ENCODE assay signal across 8 mouse cellular contexts in genomic region chr1:191821326-191822091, GRCm38 (mm10). TPM values are rescaled to one million over a fixed set of nuclear protein-coding genes. Genes with fewer than 3 reads are reported as not detected.
DNase-seq lines count a peak whose midpoint lies in the region; ATAC-seq and TF ChIP-seq lines count a peak whose summit lies in the region.

Gene Nek2, plus strand, starts transcription at chr1:191821444.

- 0 out of 2 replicates have a peak, but pooled peaks cover 3% of the 10 kb centered on the region for H3K4me1 ChIP-seq in embryonic facial prominence, embryonic 14.5 days (ENCODE audit: control insufficient read depth, insufficient read depth, low read length)
- H3K4me1 ChIP-seq in limb, embryonic 14.5 days (ENCODE audit: control insufficient read depth, insufficient read depth, low read length): peaks cover 5% of the 10 kb centered on the region; the same call in 1 of the 2 replicates
- H3K4me1 ChIP-seq in midbrain, postnatal 0 days (ENCODE audit: insufficient read depth, low read length): no peaks in the 10 kb centered on the region

- DNase-seq in 3T3-L1 (ENCODE audit: low read depth, low spot score): peak; percentile 100
- DNase-seq in adrenal gland, postnatal 4 days (ENCODE audit: low spot score in 2 of 2): peak; percentile 95 to 96
- DNase-seq in embryonic facial prominence, embryonic 14.5 days (ENCODE audit: low spot score): peak; percentile 99
- peak; percentile 95 for DNase-seq in heart, adult 8-10 months (ENCODE audit: low spot score)
- peak; percentile 98 for DNase-seq in kidney, adult 9 months
- DNase-seq in limb, embryonic 14.5 days (ENCODE audit: low spot score): peak; percentile 99
- peak; percentile 99 for DNase-seq in midbrain, postnatal 0 days (ENCODE audit: low spot score)
- peak; percentile 90 to 93 for DNase-seq in spleen, postnatal 14 days (ENCODE audit: low spot score in 2 of 2)

- peak; percentile 57; the same call in 1 of the 2 replicates for TF ChIP-seq POLR2A in limb, embryonic 14.5 days (IDR thresholded peaks at IDR 0.05; ENCODE audit: borderline replicate concordance, extremely low read depth, insufficient read depth, insufficient read length)

- no peak for TF ChIP-seq CTCF in midbrain, postnatal 0 days (IDR thresholded peaks at IDR 0.05)

- peaks cover 34% of the 10 kb centered on the region for H3K36me3 ChIP-seq in embryonic facial prominence, embryonic 14.5 days (ENCODE audit: control insufficient read depth, insufficient read depth, low read length)
- H3K36me3 ChIP-seq in limb, embryonic 14.5 days (ENCODE audit: control insufficient read depth, insufficient read depth, low read length): peaks cover 26% of the 10 kb centered on the region
- H3K36me3 ChIP-seq in midbrain, postnatal 0 days (ENCODE audit: insufficient read depth, low read length): no peaks in the 10 kb centered on the region

- H3K27me3 ChIP-seq in embryonic facial prominence, embryonic 14.5 days (replicated peaks; ENCODE audit: control insufficient read depth, insufficient read depth, low read length): no peaks in the 10 kb centered on the region
- no peaks in the 10 kb centered on the region for H3K27me3 ChIP-seq in limb, embryonic 14.5 days (ENCODE audit: control insufficient read depth, insufficient read depth, low read length)
- no peaks in the 10 kb centered on the region for H3K27me3 ChIP-seq in midbrain, postnatal 0 days (ENCODE audit: insufficient read depth, low read length)

- H3K9me3 ChIP-seq in embryonic facial prominence, embryonic 14.5 days (ENCODE audit: control insufficient read depth, low read length): no peaks in the 10 kb centered on the region
- H3K9me3 ChIP-seq in limb, embryonic 14.5 days (ENCODE audit: control insufficient read depth, low read length): no peaks in the 10 kb centered on the region
- no peaks in the 10 kb centered on the region for H3K9me3 ChIP-seq in midbrain, postnatal 0 days (ENCODE audit: low read length)

- peak within 1 kb of the TSS; percentile 80 for H3K9ac ChIP-seq in embryonic facial prominence, embryonic 14.5 days (ENCODE audit: low read depth, low read length)
- peak within 1 kb of the TSS; percentile 68 for H3K9ac ChIP-seq in limb, embryonic 14.5 days (ENCODE audit: low read depth, low read length, severe bottlenecking)
- H3K9ac ChIP-seq in midbrain, postnatal 0 days (replicated peaks; ENCODE audit: low read length, poor library complexity, severe bottlenecking): peak within 1 kb of the TSS; percentile 42; the same call in 1 of the 2 replicates

- WGBS in embryonic facial prominence, embryonic 14.5 days: under 1% methylated on average over 70 of the region's 79 CpGs
- WGBS in limb, embryonic 14.5 days: under 1% methylated on average over 78 of the region's 79 CpGs
- under 1% methylated on average over 77 of the region's 79 CpGs for WGBS in midbrain, postnatal 0 days

- peak within 1 kb of the TSS; percentile 80 for H3K27ac ChIP-seq in embryonic facial prominence, embryonic 14.5 days (replicated peaks; ENCODE audit: low read depth, low read length)
- peak within 1 kb of the TSS; percentile 67; the same call in 1 of the 2 replicates for H3K27ac ChIP-seq in limb, embryonic 14.5 days (replicated peaks; ENCODE audit: low read depth, low read length)
- H3K27ac ChIP-seq in midbrain, postnatal 0 days (ENCODE audit: low read depth, low read length): peak within 1 kb of the TSS; percentile 43; the same call in 1 of the 2 replicates

- H3K4me2 ChIP-seq in embryonic facial prominence, embryonic 14.5 days (ENCODE audit: low read depth, low read length): peak within 1 kb of the TSS; percentile 66
- peak within 1 kb of the TSS; percentile 87 for H3K4me2 ChIP-seq in limb, embryonic 14.5 days (replicated peaks; ENCODE audit: low read depth, low read length, severe bottlenecking)
- H3K4me2 ChIP-seq in midbrain, postnatal 0 days (ENCODE audit: low read depth, low read length, poor library complexity, severe bottlenecking): peak within 1 kb of the TSS; percentile 98

- peak within 1 kb of the TSS; percentile 72 for H3K4me3 ChIP-seq in embryonic facial prominence, embryonic 14.5 days (ENCODE audit: low read depth, low read length)
- H3K4me3 ChIP-seq in limb, embryonic 14.5 days (replicated peaks; ENCODE audit: low read length): peak within 1 kb of the TSS; percentile 83
- peak within 1 kb of the TSS; percentile 70 for H3K4me3 ChIP-seq in midbrain, postnatal 0 days (ENCODE audit: low read depth, low read length)

- peak; percentile 95 for ATAC-seq in embryonic facial prominence, embryonic 14.5 days (ENCODE audit: low read depth)
- ATAC-seq in limb, embryonic 14.5 days (ENCODE audit: low FRiP score, low read depth): peak; percentile 95
- peak; percentile 93 for ATAC-seq in midbrain, postnatal 0 days (ENCODE audit: low FRiP score)

RNA-seq across cellular contexts. Expression of gene Nek2, which starts in this region (rescaled TPM):
- 10 to 100 TPM; 19.0 to 20.4 TPM for total RNA-seq in adrenal gland, postnatal 4 days (2021)
- 28.1 and 29.0 TPM in 2 replicates for polyA plus RNA-seq in embryonic facial prominence, embryonic 14.5 days (2014; fragmentation: Nextera tagmentation; extraction: Ambion mirVana)
- total RNA-seq in heart, adult 8-10 months (2022): under 1 TPM in 3 of 4 experiments, not detected in 1; 0.11 to 0.52 (median 0.31) TPM
- 11.4 and 12.8 TPM in 2 replicates for polyA plus RNA-seq in limb, embryonic 14.5 days (2012; rRNA removed)
- 25.8 and 26.2 TPM in 2 replicates for polyA plus RNA-seq in limb, embryonic 14.5 days (2014; fragmentation: Nextera tagmentation; extraction: Ambion mirVana)
- total RNA-seq in midbrain, postnatal 0 days (2014; rRNA removed): 2.2 and 2.6 TPM in 2 replicates
- 2.5 TPM in 2 replicates for polyA plus RNA-seq in midbrain, postnatal 0 days (2015; fragmentation: Nextera tagmentation; extraction: Ambion mirVana)

Comparison
In these comparisons a context has a peak if more than half of its experiments do, and no peak if none do; other contexts are left out.
1. Peak in every context shown above with its lines: DNase-seq, ATAC-seq, H3K4me3 ChIP-seq and H3K27ac ChIP-seq.
2. Peak in DNase-seq in heart, adult 8-10 months; RNA of the gene not detected or under 1 TPM.